Mouse (Mus musculus): ENCODE data around the gene Plpp6. TPM values are rescaled to one million over a fixed set of nuclear protein-coding genes. Genes with fewer than 3 reads are reported as not detected.

The Plpp6 gene
- 1 to 10 TPM; 1.6 to 2.5 TPM for polyA plus RNA-seq (2017; shearing (Covaris generic))

- peak; percentile 83 for ATAC-seq
These were observed at the start of gene Plpp6 for GRCm38 (mm10) chr19:28963842-28964551. Gene Plpp6 (plus strand): TSS chr19:28963953.

GRCm38 (mm10) chr19:28914598-28914997 lies 49.2 kb upstream of the Plpp6 start:
- ATAC-seq: no peak

GRCm38 (mm10) chr19:28915602-28916250 lies 48.0 kb upstream of the Plpp6 start:
- ATAC-seq: no peak

GRCm38 (mm10) chr19:28916492-28916891 lies 47.3 kb upstream of the Plpp6 start:
- no peak for ATAC-seq

GRCm38 (mm10) chr19:28917839-28918238 lies 45.9 kb upstream of the Plpp6 start:
- no peak for ATAC-seq

GRCm38 (mm10) chr19:28926366-28926765 lies 37.4 kb upstream of the Plpp6 start:
- no peak for ATAC-seq

- ATAC-seq: no peak
These were observed 36.4 kb upstream of the Plpp6 start for GRCm38 (mm10) chr19:28927396-28927795.

GRCm38 (mm10) chr19:28929034-28929433 lies 34.7 kb upstream of the Plpp6 start:
- ATAC-seq: no peak

GRCm38 (mm10) chr19:28934897-28935296 lies 28.9 kb upstream of the Plpp6 start:
- no peak for ATAC-seq

- ATAC-seq: no peak
These were observed 23.4 kb upstream of the Plpp6 start for GRCm38 (mm10) chr19:28940135-28940874.

GRCm38 (mm10) chr19:28941271-28941670 lies 22.5 kb upstream of the Plpp6 start:
- no peak for ATAC-seq

- ATAC-seq: no peak
These were observed 17.0 kb upstream of the Plpp6 start for GRCm38 (mm10) chr19:28946782-28947181.

- ATAC-seq: no peak
These were observed 16.4 kb upstream of the Plpp6 start for GRCm38 (mm10) chr19:28947311-28947710.

GRCm38 (mm10) chr19:28951251-28951650 lies 12.5 kb upstream of the Plpp6 start:
- ATAC-seq: no peak

GRCm38 (mm10) chr19:28963113-28963512 lies 640 bp upstream of the Plpp6 start:
- ATAC-seq: no peak

- ATAC-seq: no peak
These were observed 276 bp upstream of the Plpp6 start for GRCm38 (mm10) chr19:28963513-28963841.

- no peak for ATAC-seq
These were observed 775 bp downstream of the Plpp6 start for GRCm38 (mm10) chr19:28964552-28964903.

GRCm38 (mm10) chr19:28967652-28968051 lies 3.9 kb downstream of the Plpp6 start, which contains the start of gene 4430402I18Rik:
Gene 4430402I18Rik (minus strand): TSS chr19:28967800.
- ATAC-seq: no peak

- ATAC-seq: no peak
These were observed 4.4 kb downstream of the Plpp6 start for GRCm38 (mm10) chr19:28968178-28968577.

GRCm38 (mm10) chr19:28969231-28969630 lies 5.5 kb downstream of the Plpp6 start:
- ATAC-seq: no peak

- no peak for ATAC-seq
These were observed 6.5 kb downstream of the Plpp6 start for GRCm38 (mm10) chr19:28970251-28970650.

GRCm38 (mm10) chr19:28974862-28975611 lies 11.3 kb downstream of the Plpp6 start:
- peak; percentile 83 for ATAC-seq

- no peak for ATAC-seq
These were observed 18.9 kb downstream of the Plpp6 start for GRCm38 (mm10) chr19:28982617-28983016.
